Mouse (Mus musculus) retina, adult 2 months (tissue): Measurements from ENCODE around the gene Htr1d.

Experiments
- DNase-seq: peaks from one replicate; pipeline ENCODE4 v3.0.0-alpha.2; 2012; ENCODE audit warnings: low read depth, low spot score

The Htr1d gene

DNA sequence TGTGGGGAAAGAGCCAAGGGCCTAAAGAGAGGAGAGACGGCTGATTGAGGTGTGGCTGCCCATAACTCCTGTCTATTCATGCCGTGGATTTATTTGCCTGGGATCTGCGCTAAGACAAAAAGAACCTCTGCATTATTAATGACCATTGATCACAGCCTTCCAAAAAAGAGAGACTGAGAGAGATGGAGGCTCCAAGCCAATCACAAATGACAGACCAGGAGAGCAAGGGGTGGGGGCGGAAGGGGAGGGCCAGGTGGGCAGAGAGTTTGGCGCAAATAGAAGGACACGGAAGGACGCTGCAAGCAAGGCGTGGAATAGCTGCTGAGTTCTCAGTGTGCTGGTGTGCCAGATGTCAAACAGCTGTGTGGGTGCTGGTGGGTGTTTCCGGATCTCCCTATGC, at the start of gene Htr1d:
Gene Htr1d, plus strand, starts transcription at position 301 of the 400 bp plus-strand sequence.
- DNase-seq: no peak

DNA sequence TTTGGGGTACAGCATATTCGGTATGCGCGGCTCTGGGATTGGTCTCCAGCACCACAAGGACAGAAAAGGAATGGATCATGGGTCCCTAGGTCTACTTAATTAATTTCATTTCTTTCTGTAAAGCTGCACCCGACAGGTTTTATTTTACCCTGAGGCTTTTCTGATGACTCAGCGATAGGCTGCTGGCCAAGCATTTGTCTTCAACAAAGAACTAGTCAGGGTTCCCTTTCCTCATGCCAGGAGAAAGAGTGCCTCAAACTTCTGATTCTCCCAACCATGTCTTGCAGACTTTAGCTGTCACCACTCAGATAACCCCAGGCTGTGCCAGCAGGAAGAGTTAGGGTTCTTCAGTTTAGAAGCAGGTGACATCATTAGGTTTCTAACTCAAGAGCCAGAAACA, 46.3 kb upstream of the Htr1d start:
- DNase-seq: no peak

DNA sequence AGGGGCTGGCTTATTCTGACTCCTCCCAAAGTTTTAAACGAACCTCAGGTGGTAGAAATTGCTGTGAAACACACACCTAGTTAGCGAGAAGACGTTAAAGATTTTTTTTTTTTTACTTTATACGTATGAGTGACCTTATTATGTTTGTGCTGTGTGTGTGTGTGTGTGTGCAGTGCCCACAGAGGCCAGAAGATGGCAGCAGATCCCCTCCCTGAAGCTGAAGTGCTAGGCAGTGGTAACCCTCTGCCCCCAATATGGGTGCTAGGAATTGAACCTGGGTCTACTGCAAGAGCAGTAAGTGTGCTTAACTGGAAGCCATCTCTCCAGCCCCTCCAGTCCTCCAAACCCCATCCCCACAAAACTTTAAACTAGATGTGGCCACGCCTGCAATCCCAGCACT, 40.3 kb upstream of the Htr1d start:
- no peak for DNase-seq

DNA sequence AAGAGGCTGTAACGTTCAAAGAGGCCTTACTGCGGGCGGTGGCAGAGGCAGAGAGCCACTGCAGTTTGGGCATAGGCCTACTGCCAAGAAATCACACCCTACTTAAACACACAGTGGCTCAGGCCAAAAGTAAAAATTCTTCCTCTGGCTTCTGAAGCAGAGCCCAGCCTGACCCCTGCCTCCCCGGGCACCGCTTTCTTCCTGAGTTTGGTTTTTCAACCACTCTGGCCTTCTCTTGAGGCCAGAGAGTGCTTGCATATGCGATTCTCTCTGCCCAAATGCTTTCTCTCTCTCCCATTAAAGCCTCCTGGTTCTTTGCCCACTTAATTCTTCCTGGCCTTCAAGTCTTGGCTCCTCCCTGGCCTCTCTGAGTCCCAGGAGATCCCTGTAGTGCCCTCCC, 39.5 kb upstream of the Htr1d start:
- DNase-seq: no peak

DNA sequence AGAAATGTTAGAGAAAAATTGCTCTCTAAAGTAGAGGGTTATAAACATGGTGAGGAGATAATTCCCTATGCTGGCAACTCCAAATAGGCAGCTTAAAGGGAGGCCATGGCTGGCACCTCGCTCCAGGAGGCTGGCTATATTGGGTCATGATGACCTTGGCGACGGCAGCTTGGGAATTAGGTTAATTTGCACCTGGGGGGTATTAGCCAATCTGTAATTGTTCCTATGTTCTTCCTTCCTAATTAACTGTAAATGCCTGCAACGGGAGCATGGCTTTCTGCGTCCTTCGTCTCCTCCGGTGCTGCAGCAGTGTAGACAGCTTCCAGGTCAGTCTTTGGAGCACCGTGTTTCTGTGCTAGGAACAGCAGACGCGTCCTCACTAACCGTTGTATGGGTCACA, 36.1 kb upstream of the Htr1d start:
- DNase-seq: no peak

DNA sequence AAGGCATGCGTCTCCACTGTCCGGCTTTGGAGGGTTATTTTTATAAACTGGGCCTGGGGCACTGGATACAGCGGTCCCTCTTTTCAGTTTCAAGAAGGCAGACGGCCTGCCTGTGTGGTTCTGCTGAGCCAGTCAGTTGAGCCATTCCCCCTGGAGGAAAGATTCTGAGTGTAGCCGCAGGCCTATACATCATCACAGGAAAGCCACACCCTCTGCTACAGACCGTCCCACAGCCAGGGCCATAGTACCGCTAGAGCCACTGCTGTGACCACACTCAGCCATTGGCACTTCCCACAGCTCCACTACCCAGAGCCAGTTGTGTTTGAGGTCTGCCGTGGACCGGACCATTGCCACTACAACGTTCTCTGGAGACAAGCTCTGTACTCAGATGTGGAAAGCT, 21.5 kb upstream of the Htr1d start:
- DNase-seq: no peak

DNA sequence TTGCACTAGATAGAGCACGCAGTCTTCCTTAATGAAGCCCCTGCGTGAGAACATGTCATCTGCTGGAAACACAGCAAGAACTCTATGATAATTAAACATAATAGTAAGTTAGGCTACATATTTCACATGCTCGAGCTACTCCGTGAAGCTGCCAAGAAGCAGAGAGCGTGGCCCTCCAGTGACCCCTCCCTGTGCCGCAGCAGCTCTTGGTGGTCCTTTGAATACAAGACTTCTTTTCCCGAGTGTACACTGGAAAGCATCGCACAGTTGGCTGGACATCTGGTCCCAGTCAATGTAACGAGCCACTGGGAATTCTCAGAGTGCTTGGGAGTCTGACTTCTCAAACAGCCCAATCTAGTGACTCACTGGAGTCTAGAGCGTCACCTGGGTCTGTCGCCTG, 15.5 kb upstream of the Htr1d start:
- no peak for DNase-seq

- DNase-seq: no peak
Observed at GRCm38 (mm10) chr4:136411995-136412765, 11.1 kb upstream of the Htr1d start.

DNA sequence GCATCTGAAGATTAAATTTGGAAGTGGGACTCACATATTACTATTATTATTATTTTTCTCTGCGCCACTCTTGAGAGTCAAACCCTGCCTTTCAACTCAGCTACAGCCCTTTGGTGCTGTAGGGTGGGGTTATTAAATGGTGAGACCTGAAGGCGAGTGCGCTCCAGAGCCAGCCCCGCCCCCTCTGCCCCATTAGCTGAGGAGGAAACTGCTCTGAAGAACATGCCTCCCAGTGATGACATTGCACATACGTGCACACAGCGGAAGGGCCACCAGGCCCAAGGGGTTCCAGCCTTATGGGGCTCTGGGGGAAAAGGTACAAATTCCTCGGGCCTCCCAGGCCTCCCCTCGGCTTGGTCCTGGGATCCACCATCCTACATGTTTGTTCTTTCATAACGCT, 7.8 kb upstream of the Htr1d start:
- no peak for DNase-seq

- DNase-seq: no peak
Observed at GRCm38 (mm10) chr4:136418962-136419361, 4.4 kb upstream of the Htr1d start.

- DNase-seq: no peak
Observed at GRCm38 (mm10) chr4:136419386-136419785, 3.9 kb upstream of the Htr1d start.

GRCm38 (mm10) chr4:136424120-136424999, 1.0 kb downstream of the Htr1d start:
- no peak for DNase-seq

DNA sequence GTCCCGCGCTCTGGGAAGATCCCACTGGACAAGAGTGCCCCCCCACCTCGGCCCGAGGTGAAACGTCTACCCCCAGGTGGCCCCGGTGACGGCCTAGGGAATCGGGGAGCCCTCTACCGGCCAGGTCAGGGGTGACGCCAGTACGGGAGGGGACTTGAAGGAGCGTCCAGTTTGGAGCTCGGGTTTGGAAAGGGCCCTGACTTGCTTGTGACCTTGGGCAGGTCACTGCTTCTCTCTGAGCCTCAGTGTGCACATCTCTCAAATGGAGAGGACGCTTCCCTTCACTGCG, 1.6 kb downstream of the Htr1d start:
- DNase-seq: no peak

- DNase-seq: no peak
Observed at GRCm38 (mm10) chr4:136430609-136431375, 7.5 kb downstream of the Htr1d start.

- DNase-seq: no peak
Observed at GRCm38 (mm10) chr4:136431376-136431693, 8.0 kb downstream of the Htr1d start.

DNA sequence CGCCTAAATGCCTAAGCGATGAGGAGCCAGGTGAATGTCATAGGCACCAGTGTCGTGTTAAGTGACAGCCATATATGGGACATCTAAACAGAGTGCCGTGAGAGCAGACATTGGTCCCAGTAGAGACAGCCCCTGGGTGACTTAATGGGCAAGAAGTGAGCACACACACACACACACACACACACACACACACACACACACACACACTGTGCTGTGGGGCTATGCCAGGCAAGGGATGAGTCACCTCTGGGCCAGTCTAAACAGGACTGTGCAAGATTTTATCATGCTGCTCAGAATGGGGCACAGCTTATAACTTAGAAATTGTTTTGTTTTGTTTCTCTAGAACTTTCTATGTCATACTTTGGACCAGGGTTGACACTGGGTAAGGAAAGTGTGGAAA, 10.7 kb downstream of the Htr1d start:
- DNase-seq: no peak

- no peak for DNase-seq
Observed at GRCm38 (mm10) chr4:136439106-136439505, 15.8 kb downstream of the Htr1d start.

GRCm38 (mm10) chr4:136441354-136442043, 18.2 kb downstream of the Htr1d start:
- DNase-seq: no peak

DNA sequence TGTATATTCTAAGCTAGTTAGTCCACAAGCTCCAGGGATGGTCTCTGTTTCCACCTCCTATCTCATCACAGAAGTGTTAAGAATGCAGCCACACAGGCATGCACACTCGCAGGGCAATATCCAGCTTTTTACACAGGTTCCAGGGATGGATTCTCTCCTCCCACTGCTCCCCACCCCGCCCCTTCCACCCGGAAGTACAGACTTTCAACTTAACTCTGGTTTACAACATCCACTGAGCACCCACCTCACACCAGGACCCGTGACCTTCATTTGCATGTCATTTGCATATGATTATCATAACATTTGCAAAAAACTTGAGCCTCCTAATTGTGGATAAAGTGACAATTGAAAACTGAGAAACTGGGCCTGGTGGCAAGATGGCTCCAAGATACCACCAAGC, 21.2 kb downstream of the Htr1d start:
- DNase-seq: no peak

- no peak for DNase-seq
Observed at GRCm38 (mm10) chr4:136449795-136450194, 26.5 kb downstream of the Htr1d start.

GRCm38 (mm10) chr4:136450271-136450670, 26.9 kb downstream of the Htr1d start:
- no peak for DNase-seq

GRCm38 (mm10) chr4:136451564-136451963, 28.2 kb downstream of the Htr1d start:
- no peak for DNase-seq
